Mouse (Mus musculus): ENCODE data around the gene Cmbl. TPM values are rescaled to one million over a fixed set of nuclear protein-coding genes. Genes with fewer than 3 reads are reported as not detected.
"Not testable (repeated sequence)": the region's sequence is repeated elsewhere in the genome, so short reads cannot be mapped to it uniquely, and the experiment has no call there.

Cmbl gene
- polyA plus RNA-seq, 1 experiment from 2014 or later = 9.1 TPM

- H3K4me1 ChIP-seq (replicated peaks; ENCODE audit: control insufficient read depth, insufficient read depth, low read length) = 0 out of 2 replicates have a peak, but pooled peaks cover 4% of the 10 kb centered on the region
- no peak overlapping the region for H3K4me3 ChIP-seq (replicated peaks; ENCODE audit: low read length)
- H3K4me2 ChIP-seq (replicated peaks) = no peak overlapping the region
- H3K27me3 ChIP-seq (ENCODE audit: control insufficient read depth, insufficient read depth, low read length) = no peaks in the 10 kb centered on the region
- DNase-seq (ENCODE audit: low spot score) (no peak), ATAC-seq (ENCODE audit: low FRiP score) (no peak)
- H3K9ac ChIP-seq = no peak overlapping the region
- H3K36me3 ChIP-seq (replicated peaks; ENCODE audit: control insufficient read depth, insufficient read depth) = no peaks in the 10 kb centered on the region
- H3K9me3 ChIP-seq (ENCODE audit: control insufficient read depth, low read length) = no peaks in the 10 kb centered on the region
- WGBS = 88% methylated on average over 16 of the region's 16 CpGs
- H3K27ac ChIP-seq = no peak overlapping the region
Observed at GRCm38 (mm10) chr15:31571906-31572722, 6.9 kb downstream of the Cmbl start.

- no peaks in the 10 kb centered on the region for H3K27me3 ChIP-seq (ENCODE audit: control insufficient read depth, insufficient read depth, low read length)
- no peak overlapping the region for H3K27ac ChIP-seq
- no peak overlapping the region for H3K4me3 ChIP-seq (replicated peaks; ENCODE audit: low read length)
- H3K36me3 ChIP-seq (replicated peaks; ENCODE audit: control insufficient read depth, insufficient read depth) = no peaks in the 10 kb centered on the region
- H3K4me1 ChIP-seq (replicated peaks; ENCODE audit: control insufficient read depth, insufficient read depth, low read length) = 0 out of 2 replicates have a peak, but pooled peaks cover 4% of the 10 kb centered on the region
- no peak overlapping the region for H3K9ac ChIP-seq
- WGBS = 95% methylated on average over 4 of the region's 4 CpGs
- H3K4me2 ChIP-seq (replicated peaks) = no peak overlapping the region
- ATAC-seq (ENCODE audit: low FRiP score) = no peak
- H3K9me3 ChIP-seq (ENCODE audit: control insufficient read depth, low read length) = no peaks in the 10 kb centered on the region
- no peak for DNase-seq (ENCODE audit: low spot score)
Observed at GRCm38 (mm10) chr15:31573287-31573686, 8.1 kb downstream of the Cmbl start.

- DNase-seq (ENCODE audit: low spot score) (no peak), ATAC-seq (ENCODE audit: low FRiP score) (no peak)
- Histone ChIP-seq H3K4me2 (replicated peaks) (no peak overlapping the region), H3K4me1 (replicated peaks; ENCODE audit: control insufficient read depth, insufficient read depth, low read length) (no peaks in the 10 kb centered on the region), H3K27ac (no peak overlapping the region), H3K4me3 (replicated peaks; ENCODE audit: low read length) (no peak overlapping the region), H3K36me3 (replicated peaks; ENCODE audit: control insufficient read depth, insufficient read depth) (no peaks in the 10 kb centered on the region), H3K27me3 (ENCODE audit: control insufficient read depth, insufficient read depth, low read length) (no peaks in the 10 kb centered on the region), H3K9ac (no peak overlapping the region), H3K9me3 (ENCODE audit: control insufficient read depth, low read length) (no peaks in the 10 kb centered on the region)
Observed at GRCm38 (mm10) chr15:31573692-31574091, 8.5 kb downstream of the Cmbl start.

GRCm38 (mm10) chr15:31576076-31576475, 10.9 kb downstream of the Cmbl start:
- no peaks in the 10 kb centered on the region for H3K9me3 ChIP-seq (ENCODE audit: control insufficient read depth, low read length)
- 72% methylated on average over 5 of the region's 5 CpGs for WGBS
- H3K4me3 ChIP-seq (replicated peaks; ENCODE audit: low read length) = no peak overlapping the region
- no peaks in the 10 kb centered on the region for H3K36me3 ChIP-seq (replicated peaks; ENCODE audit: control insufficient read depth, insufficient read depth)
- ATAC-seq (ENCODE audit: low FRiP score) (no peak), DNase-seq (ENCODE audit: low spot score) (no peak)
- H3K4me2 ChIP-seq (replicated peaks) = no peak overlapping the region
- no peaks in the 10 kb centered on the region for H3K4me1 ChIP-seq (replicated peaks; ENCODE audit: control insufficient read depth, insufficient read depth, low read length)
- no peak overlapping the region for H3K27ac ChIP-seq
- H3K27me3 ChIP-seq (ENCODE audit: control insufficient read depth, insufficient read depth, low read length) = no peaks in the 10 kb centered on the region
- no peak overlapping the region for H3K9ac ChIP-seq

GRCm38 (mm10) chr15:31581086-31581485, 15.9 kb downstream of the Cmbl start:
- H3K9ac ChIP-seq; DNase-seq (ENCODE audit: low spot score); H3K9me3 ChIP-seq (ENCODE audit: control insufficient read depth, low read length); H3K4me3 ChIP-seq (replicated peaks; ENCODE audit: low read length); H3K27ac ChIP-seq; H3K4me1 ChIP-seq (replicated peaks; ENCODE audit: control insufficient read depth, insufficient read depth, low read length); H3K4me2 ChIP-seq (replicated peaks); H3K27me3 ChIP-seq (ENCODE audit: control insufficient read depth, insufficient read depth, low read length); H3K36me3 ChIP-seq (replicated peaks; ENCODE audit: control insufficient read depth, insufficient read depth); ATAC-seq (ENCODE audit: low FRiP score): not testable (repeated sequence)
- 92% methylated on average over 2 of the region's 2 CpGs for WGBS

- Histone ChIP-seq H3K9ac (no peak overlapping the region), H3K9me3 (ENCODE audit: control insufficient read depth, low read length) (no peaks in the 10 kb centered on the region), H3K4me3 (replicated peaks; ENCODE audit: low read length) (no peak overlapping the region), H3K27me3 (ENCODE audit: control insufficient read depth, insufficient read depth, low read length) (no peaks in the 10 kb centered on the region), H3K4me1 (replicated peaks; ENCODE audit: control insufficient read depth, insufficient read depth, low read length) (no peaks in the 10 kb centered on the region), H3K4me2 (replicated peaks) (no peak overlapping the region), H3K36me3 (replicated peaks; ENCODE audit: control insufficient read depth, insufficient read depth) (no peaks in the 10 kb centered on the region), H3K27ac (no peak overlapping the region)
- ATAC-seq (ENCODE audit: low FRiP score) (no peak), DNase-seq (ENCODE audit: low spot score) (no peak)
- 88% methylated on average over 13 of the region's 13 CpGs for WGBS
Observed at GRCm38 (mm10) chr15:31583304-31584085, 18.3 kb downstream of the Cmbl start.

GRCm38 (mm10) chr15:31585238-31585637, 20.0 kb downstream of the Cmbl start:
- 84% methylated on average over 7 of the region's 7 CpGs for WGBS
- H3K9ac ChIP-seq = no peak overlapping the region
- H3K4me2 ChIP-seq (replicated peaks) = no peak overlapping the region
- no peak overlapping the region for H3K27ac ChIP-seq
- no peak overlapping the region for H3K4me3 ChIP-seq (replicated peaks; ENCODE audit: low read length)
- peaks cover 15% of the 10 kb centered on the region for H3K36me3 ChIP-seq (replicated peaks; ENCODE audit: control insufficient read depth, insufficient read depth)
- no peaks in the 10 kb centered on the region for H3K4me1 ChIP-seq (replicated peaks; ENCODE audit: control insufficient read depth, insufficient read depth, low read length)
- ATAC-seq (ENCODE audit: low FRiP score) (no peak), DNase-seq (ENCODE audit: low spot score) (no peak)
- no peaks in the 10 kb centered on the region for H3K27me3 ChIP-seq (ENCODE audit: control insufficient read depth, insufficient read depth, low read length)
- no peaks in the 10 kb centered on the region for H3K9me3 ChIP-seq (ENCODE audit: control insufficient read depth, low read length)

- Histone ChIP-seq H3K9ac (no peak overlapping the region), H3K27ac (no peak overlapping the region), H3K27me3 (ENCODE audit: control insufficient read depth, insufficient read depth, low read length) (no peaks in the 10 kb centered on the region), H3K4me2 (replicated peaks) (no peak overlapping the region), H3K9me3 (ENCODE audit: control insufficient read depth, low read length) (no peaks in the 10 kb centered on the region), H3K4me1 (replicated peaks; ENCODE audit: control insufficient read depth, insufficient read depth, low read length) (no peaks in the 10 kb centered on the region), H3K4me3 (replicated peaks; ENCODE audit: low read length) (no peak overlapping the region), H3K36me3 (replicated peaks; ENCODE audit: control insufficient read depth, insufficient read depth) (peaks cover 23% of the 10 kb centered on the region)
- DNase-seq (ENCODE audit: low spot score) (no peak), ATAC-seq (ENCODE audit: low FRiP score) (no peak)
- WGBS = 91% methylated on average over 5 of the region's 5 CpGs
Observed at GRCm38 (mm10) chr15:31586088-31586487, 20.9 kb downstream of the Cmbl start.

GRCm38 (mm10) chr15:31586519-31586918, 21.3 kb downstream of the Cmbl start:
- no peak overlapping the region for H3K27ac ChIP-seq
- ATAC-seq (ENCODE audit: low FRiP score) (peak; percentile 67), DNase-seq (ENCODE audit: low spot score) (peak; percentile 94)
- no peak overlapping the region for H3K9ac ChIP-seq
- H3K4me2 ChIP-seq (replicated peaks) = no peak overlapping the region
- H3K4me1 ChIP-seq (replicated peaks; ENCODE audit: control insufficient read depth, insufficient read depth, low read length) = no peaks in the 10 kb centered on the region
- H3K27me3 ChIP-seq (ENCODE audit: control insufficient read depth, insufficient read depth, low read length) = no peaks in the 10 kb centered on the region
- H3K9me3 ChIP-seq (ENCODE audit: control insufficient read depth, low read length) = no peaks in the 10 kb centered on the region
- no peak overlapping the region for H3K4me3 ChIP-seq (replicated peaks; ENCODE audit: low read length)
- 6% methylated on average over 4 of the region's 4 CpGs for WGBS
- H3K36me3 ChIP-seq (replicated peaks; ENCODE audit: control insufficient read depth, insufficient read depth) = peaks cover 28% of the 10 kb centered on the region

Data from hindbrain, embryonic 14.5 days (tissue).